Mouse (Mus musculus): ENCODE results near the gene Glyat. TPM values are rescaled to one million over a fixed set of nuclear protein-coding genes. Genes with fewer than 3 reads are reported as not detected.

Gene Glyat
- total and polyA plus RNA-seq, 3 experiments, result not detected

DNA sequence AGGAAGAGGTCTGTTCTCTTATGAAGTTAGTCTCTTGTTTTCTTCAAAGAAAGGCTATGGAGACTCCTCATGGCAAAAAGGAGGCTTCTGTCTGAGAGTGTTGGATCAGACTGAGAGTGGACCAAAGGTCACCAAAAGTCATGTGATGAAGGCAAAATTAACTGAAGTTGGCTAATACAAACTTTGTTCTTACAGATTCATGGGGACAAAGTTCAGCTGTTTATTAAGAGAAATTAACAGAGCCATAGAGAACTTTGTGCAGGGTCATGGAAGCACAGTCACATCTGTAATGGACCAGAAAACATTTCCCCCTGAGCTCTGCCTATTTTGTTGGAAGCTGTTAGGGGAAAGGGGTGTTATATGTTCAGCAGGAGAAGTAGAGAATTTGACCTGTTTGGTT, 24.8 kb upstream of the Glyat start:
- Histone ChIP-seq H3K27ac (no peak overlapping the region), H3K4me1 (ENCODE audit: control insufficient read depth, insufficient read depth, low read length) (no peaks in the 10 kb centered on the region), H3K9ac (ENCODE audit: low read depth, low read length) (no peak overlapping the region), H3K36me3 (ENCODE audit: control insufficient read depth, insufficient read depth, low read length) (no peaks in the 10 kb centered on the region), H3K27me3 (ENCODE audit: control insufficient read depth, insufficient read depth, low read length) (no peaks in the 10 kb centered on the region), H3K4me3 (no peak overlapping the region), H3K79me2 (replicated peaks; ENCODE audit: control insufficient read depth, insufficient read depth, low read length) (no peaks in the 10 kb centered on the region)
- DNase-seq, result no peak
- TF ChIP-seq CTCF (IDR thresholded peaks at IDR 0.05) (no peak), POLR2A (IDR thresholded peaks at IDR 0.05; ENCODE audit: insufficient read depth, low read depth, low read length) (no peak), EP300 (IDR thresholded peaks at IDR 0.05; ENCODE audit: insufficient read depth, low read depth, low read length) (no peak)
- intact Hi-C loops (cut with DNase I), result no loop called here

- Histone ChIP-seq H3K27ac (no peak overlapping the region), H3K4me1 (ENCODE audit: control insufficient read depth, insufficient read depth, low read length) (no peaks in the 10 kb centered on the region), H3K9ac (ENCODE audit: low read depth, low read length) (no peak overlapping the region), H3K79me2 (replicated peaks; ENCODE audit: control insufficient read depth, insufficient read depth, low read length) (no peaks in the 10 kb centered on the region), H3K27me3 (ENCODE audit: control insufficient read depth, insufficient read depth, low read length) (no peaks in the 10 kb centered on the region), H3K36me3 (ENCODE audit: control insufficient read depth, insufficient read depth, low read length) (no peaks in the 10 kb centered on the region), H3K4me3 (no peak overlapping the region)
- no peak for DNase-seq
- TF ChIP-seq POLR2A (IDR thresholded peaks at IDR 0.05; ENCODE audit: insufficient read depth, low read depth, low read length) (no peak), CTCF (IDR thresholded peaks at IDR 0.05) (no peak), EP300 (IDR thresholded peaks at IDR 0.05; ENCODE audit: insufficient read depth, low read depth, low read length) (no peak)
- WGBS, result 70% methylated on average over 1 of the region's 1 CpGs
- intact Hi-C loops (cut with DNase I), result no loop called here
Measured at GRCm38 (mm10) chr19:12613646-12614045, 19.5 kb upstream of the Glyat start.

DNA sequence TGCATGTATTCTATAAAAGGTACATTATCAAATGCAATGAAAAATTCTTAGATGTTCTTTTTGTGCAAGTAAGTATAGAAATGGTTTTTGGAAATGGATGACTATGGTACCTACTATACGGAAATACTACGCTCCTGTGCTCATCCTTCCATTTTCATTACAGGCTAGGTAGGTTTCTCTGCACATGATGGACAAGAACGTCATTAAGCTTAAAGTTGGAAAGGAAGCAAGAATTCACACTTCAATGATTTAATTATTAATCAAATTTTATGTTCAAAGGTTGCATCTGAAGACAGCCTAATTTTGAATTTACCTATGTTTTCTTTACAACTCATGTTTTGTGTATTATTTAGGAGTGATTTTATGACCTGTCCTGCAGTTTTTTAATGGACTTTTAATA, 1.2 kb downstream of the Glyat start:
- no peak overlapping the region for H3K27ac ChIP-seq
- H3K79me2 ChIP-seq (replicated peaks; ENCODE audit: control insufficient read depth, insufficient read depth, low read length), result no peaks in the 10 kb centered on the region
- no peaks in the 10 kb centered on the region for H3K4me1 ChIP-seq (ENCODE audit: control insufficient read depth, insufficient read depth, low read length)
- no peaks in the 10 kb centered on the region for H3K27me3 ChIP-seq (ENCODE audit: control insufficient read depth, insufficient read depth, low read length)
- 81% methylated on average over 3 of the region's 3 CpGs for WGBS
- no peak for DNase-seq
- H3K9ac ChIP-seq (ENCODE audit: low read depth, low read length), result no peak overlapping the region
- H3K36me3 ChIP-seq (ENCODE audit: control insufficient read depth, insufficient read depth, low read length), result no peaks in the 10 kb centered on the region
- intact Hi-C loops (cut with DNase I), result no loop called here
- no peak overlapping the region for H3K4me3 ChIP-seq
- no peak for TF ChIP-seq EP300 (IDR thresholded peaks at IDR 0.05; ENCODE audit: insufficient read depth, low read depth, low read length)
- no peak for TF ChIP-seq POLR2A (IDR thresholded peaks at IDR 0.05; ENCODE audit: insufficient read depth, low read depth, low read length)
- TF ChIP-seq CTCF (IDR thresholded peaks at IDR 0.05), result no peak

- H3K27ac ChIP-seq, result no peak overlapping the region
- no peaks in the 10 kb centered on the region for H3K36me3 ChIP-seq (ENCODE audit: control insufficient read depth, insufficient read depth, low read length)
- TF ChIP-seq POLR2A (IDR thresholded peaks at IDR 0.05; ENCODE audit: insufficient read depth, low read depth, low read length), result no peak
- TF ChIP-seq EP300 (IDR thresholded peaks at IDR 0.05; ENCODE audit: insufficient read depth, low read depth, low read length), result no peak
- no peak for TF ChIP-seq CTCF (IDR thresholded peaks at IDR 0.05)
- H3K79me2 ChIP-seq (replicated peaks; ENCODE audit: control insufficient read depth, insufficient read depth, low read length), result no peaks in the 10 kb centered on the region
- DNase-seq, result no peak
- no peaks in the 10 kb centered on the region for H3K4me1 ChIP-seq (ENCODE audit: control insufficient read depth, insufficient read depth, low read length)
- no peak overlapping the region for H3K4me3 ChIP-seq
- no peaks in the 10 kb centered on the region for H3K27me3 ChIP-seq (ENCODE audit: control insufficient read depth, insufficient read depth, low read length)
- intact Hi-C loops (cut with DNase I), result no loop called here
- no peak overlapping the region for H3K9ac ChIP-seq (ENCODE audit: low read depth, low read length)
- 82% methylated on average over 4 of the region's 4 CpGs for WGBS
Measured at GRCm38 (mm10) chr19:12634963-12635362, 1.9 kb downstream of the Glyat start.

GRCm38 (mm10) chr19:12636863-12637262, 3.8 kb downstream of the Glyat start:
- H3K9ac ChIP-seq (ENCODE audit: low read depth, low read length), result no peak overlapping the region
- intact Hi-C loops (cut with DNase I), result no loop called here
- no peaks in the 10 kb centered on the region for H3K27me3 ChIP-seq (ENCODE audit: control insufficient read depth, insufficient read depth, low read length)
- DNase-seq, result no peak
- TF ChIP-seq POLR2A (IDR thresholded peaks at IDR 0.05; ENCODE audit: insufficient read depth, low read depth, low read length), result no peak
- TF ChIP-seq CTCF (IDR thresholded peaks at IDR 0.05), result no peak
- no peak for TF ChIP-seq EP300 (IDR thresholded peaks at IDR 0.05; ENCODE audit: insufficient read depth, low read depth, low read length)
- H3K79me2 ChIP-seq (replicated peaks; ENCODE audit: control insufficient read depth, insufficient read depth, low read length), result no peaks in the 10 kb centered on the region
- no peak overlapping the region for H3K27ac ChIP-seq
- no peaks in the 10 kb centered on the region for H3K36me3 ChIP-seq (ENCODE audit: control insufficient read depth, insufficient read depth, low read length)
- no peak overlapping the region for H3K4me3 ChIP-seq
- H3K4me1 ChIP-seq (ENCODE audit: control insufficient read depth, insufficient read depth, low read length), result no peaks in the 10 kb centered on the region
- WGBS, result 58% methylated on average over 3 of the region's 3 CpGs

DNA sequence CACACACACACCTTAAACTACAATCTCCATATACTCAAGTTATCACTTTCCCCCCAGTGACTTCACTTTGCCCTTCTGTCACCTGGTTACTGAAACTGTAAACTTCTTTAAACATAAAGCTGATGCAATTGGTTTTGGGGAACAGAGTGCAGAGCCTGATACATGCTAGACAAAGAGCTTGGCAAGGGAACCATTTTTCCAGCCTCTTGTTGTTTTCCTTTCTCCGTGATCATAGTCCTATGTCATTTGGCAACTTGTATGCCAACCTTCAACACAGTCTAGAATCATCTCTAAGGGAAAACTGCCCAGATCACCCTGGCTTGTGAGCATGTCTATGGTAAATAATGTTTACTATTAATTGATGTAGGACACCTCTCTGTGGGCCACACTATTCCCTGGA, 4.9 kb downstream of the Glyat start:
- Histone ChIP-seq H3K4me1 (ENCODE audit: control insufficient read depth, insufficient read depth, low read length) (no peaks in the 10 kb centered on the region), H3K9ac (ENCODE audit: low read depth, low read length) (no peak overlapping the region), H3K36me3 (ENCODE audit: control insufficient read depth, insufficient read depth, low read length) (no peaks in the 10 kb centered on the region), H3K27ac (no peak overlapping the region), H3K27me3 (ENCODE audit: control insufficient read depth, insufficient read depth, low read length) (no peaks in the 10 kb centered on the region), H3K4me3 (no peak overlapping the region), H3K79me2 (replicated peaks; ENCODE audit: control insufficient read depth, insufficient read depth, low read length) (no peaks in the 10 kb centered on the region)
- 45% methylated on average over 1 of the region's 1 CpGs for WGBS
- no peak for DNase-seq
- TF ChIP-seq POLR2A (IDR thresholded peaks at IDR 0.05; ENCODE audit: insufficient read depth, low read depth, low read length) (no peak), CTCF (IDR thresholded peaks at IDR 0.05) (no peak), EP300 (IDR thresholded peaks at IDR 0.05; ENCODE audit: insufficient read depth, low read depth, low read length) (no peak)
- intact Hi-C loops (cut with DNase I), result no loop called here
